Mouse (Mus musculus) stomach, postnatal 0 days (tissue): ENCODE data around the gene Ssh3.

ENCODE experiments used
- CTCF ChIP-seq: IDR thresholded peaks from 2 replicates; pipeline ENCODE4 v1.5.1; 2016; ENCODE audit warnings: antibody characterized with exemption, low read depth, mild to moderate bottlenecking, moderate library complexity
- EP300 ChIP-seq: optimal IDR thresholded peaks from 2 replicates; pipeline ENCODE3; 2016; ENCODE audit warnings: antibody characterized with exemption

DNA sequence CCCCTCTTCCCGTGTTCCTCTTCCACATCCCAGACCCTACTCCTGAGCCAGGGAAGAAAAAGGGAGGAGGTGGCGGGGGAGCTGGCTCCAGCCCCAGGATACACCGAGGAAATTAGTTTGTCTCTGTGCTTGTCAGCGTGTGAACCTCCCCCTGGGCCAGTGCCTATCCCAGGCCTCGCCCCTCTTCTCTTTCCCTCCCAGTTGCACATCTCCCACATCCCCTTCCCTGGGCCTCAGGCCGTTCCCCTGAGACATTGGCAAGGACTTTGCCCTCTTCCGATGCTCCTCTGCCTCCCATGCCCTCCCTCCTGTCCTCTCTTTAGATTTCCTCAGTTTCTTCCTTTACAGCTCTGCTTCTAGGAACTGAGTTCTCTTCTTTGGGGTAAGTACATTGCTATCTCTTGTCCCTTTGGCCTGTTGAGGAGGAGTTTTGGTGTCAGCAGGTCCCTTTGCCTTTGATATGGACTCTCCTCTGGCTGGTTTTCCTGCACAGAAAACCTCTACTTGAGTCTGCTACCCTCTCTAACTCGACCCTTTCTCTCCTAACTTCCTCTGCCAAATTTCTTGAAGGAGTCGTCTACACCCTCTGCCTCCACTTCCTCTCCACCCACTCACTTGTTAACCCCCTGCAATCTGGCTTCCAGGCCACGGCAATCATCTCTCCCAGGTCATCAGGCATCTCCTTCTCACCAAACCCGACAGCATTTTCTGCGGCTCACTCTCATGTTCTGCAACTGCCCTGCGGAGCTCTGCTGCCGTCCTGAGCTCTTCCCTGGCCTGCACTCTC, 47.8 kb downstream of the Ssh3 start:
- TF ChIP-seq EP300 (no peak), CTCF (no peak)
